Mouse (Mus musculus) midbrain, embryonic 15.5 days (tissue): ENCODE data around the gene Grid2. TPM values are rescaled to one million over a fixed set of nuclear protein-coding genes. Genes with fewer than 3 reads are reported as not detected.

Experiments
- ATAC-seq: fragments of 200-750 bp; cut with Nextera tagmentation; replicated peaks from 2 replicates; pipeline ENCODE4 v1.8.0; 2017; ENCODE audit warnings: moderate TSS enrichment
- H3K27ac ChIP-seq: fragments of 300-500 bp; sonication (generic); 2 replicates; pipeline ENCODE4 v1.5.1; 2015; ENCODE audit warnings: mild to moderate bottlenecking, inconsistent platforms
- H3K27me3 ChIP-seq: fragments of 300-500 bp; sonication (generic); replicated peaks from 2 replicates; pipeline ENCODE4 v1.6.1; 2015; ENCODE audit warnings: inconsistent platforms
- H3K36me3 ChIP-seq: fragments of 300-500 bp; sonication (generic); replicated peaks from 2 replicates; pipeline ENCODE4 v1.6.1; 2015; ENCODE audit warnings: inconsistent platforms
- H3K4me1 ChIP-seq: fragments of 300-500 bp; sonication (generic); 2 replicates; pipeline ENCODE4 v1.6.1; 2015; ENCODE audit warnings: inconsistent platforms
- H3K4me2 ChIP-seq: fragments of 300-500 bp; sonication (generic); 2 replicates; pipeline ENCODE4 v1.6.1; 2015; ENCODE audit warnings: inconsistent platforms, mild to moderate bottlenecking, moderate library complexity
- H3K4me3 ChIP-seq: fragments of 300-500 bp; sonication (generic); 2 replicates; pipeline ENCODE4 v1.5.1; 2015; ENCODE audit warnings: mild to moderate bottlenecking, inconsistent platforms
- H3K9ac ChIP-seq: fragments of 300-500 bp; sonication (generic); 2 replicates; pipeline ENCODE4 v1.6.1; 2015; ENCODE audit warnings: mild to moderate bottlenecking, inconsistent platforms
- H3K9me3 ChIP-seq: fragments of 300-500 bp; sonication (generic); 2 replicates; pipeline ENCODE4 v1.6.1; 2016; ENCODE audit warnings: inconsistent platforms
- WGBS: fragments of 180-500 bp; shearing (Covaris S2); methylation state at CpG from one replicate; pipeline ENCODE4 v1.1.7; 2015; ENCODE audit warnings: mixed read lengths; 5-methylcytosine and 5-hydroxymethylcytosine counted together
- polyA plus RNA-seq: library from polyadenylated mRNA; unstranded; fragments of >200 nt; fragmentation: Nextera tagmentation; extraction: Ambion mirVana; gene quantifications from 2 replicates; pipeline ENCODE4 v1.2.1, GENCODE M21; 2015

Grid2 gene
- polyA plus RNA-seq, 1 experiment from 2014 or later, result 14.1 TPM

DNA sequence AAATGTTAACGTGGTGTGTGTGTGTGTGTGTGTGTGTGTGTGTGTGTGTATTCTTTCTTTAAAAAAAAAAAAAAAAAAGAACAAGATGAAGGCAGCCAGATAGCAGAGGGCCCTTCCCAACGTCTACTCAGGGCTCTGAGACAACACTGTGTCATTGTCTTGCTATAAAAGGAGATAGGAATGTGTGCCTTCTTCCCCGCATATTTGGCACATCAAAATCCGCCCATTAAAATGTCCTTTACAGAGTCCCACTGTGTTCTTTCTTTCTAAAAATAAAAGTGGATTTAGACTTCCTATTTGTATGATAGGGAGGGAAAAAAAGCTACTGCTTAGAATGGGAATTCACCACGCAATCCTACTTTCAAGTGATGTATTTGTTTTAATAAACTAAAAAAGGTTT lies 691.0 kb downstream of the Grid2 start:
- 47% methylated on average over 5 of the region's 5 CpGs for WGBS
- H3K4me1 ChIP-seq, result no peaks in the 10 kb centered on the region
- no peak overlapping the region for H3K4me3 ChIP-seq
- H3K9me3 ChIP-seq, result no peaks in the 10 kb centered on the region
- no peaks in the 10 kb centered on the region for H3K36me3 ChIP-seq
- H3K27ac ChIP-seq, result no peak overlapping the region
- no peak for ATAC-seq
- H3K4me2 ChIP-seq, result no peak overlapping the region
- no peak overlapping the region for H3K9ac ChIP-seq
- no peaks in the 10 kb centered on the region for H3K27me3 ChIP-seq

DNA sequence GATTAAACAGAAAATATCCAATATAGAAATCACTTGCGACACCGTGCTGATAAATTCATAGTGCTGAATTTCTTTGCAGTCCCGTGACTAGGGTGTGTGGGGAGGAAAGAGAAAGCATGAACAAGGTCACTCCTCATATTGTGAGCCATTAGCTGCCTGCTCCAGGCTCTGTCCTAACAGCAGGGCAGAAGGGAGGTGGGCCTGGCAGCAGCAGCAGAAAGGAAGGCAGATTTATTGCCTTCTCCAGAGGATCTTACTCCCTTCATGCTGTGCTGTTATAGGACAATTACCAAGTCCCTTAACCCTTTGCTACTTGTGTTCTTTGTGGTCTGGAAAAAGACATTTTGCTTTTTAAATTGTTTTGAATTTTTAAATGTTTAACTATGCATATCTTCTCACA lies 708.1 kb downstream of the Grid2 start:
- ATAC-seq, result peak; percentile 78
- peaks cover 7% of the 10 kb centered on the region; the same call in 1 of the 2 replicates for H3K4me1 ChIP-seq
- H3K27me3 ChIP-seq, result no peaks in the 10 kb centered on the region
- no peak overlapping the region for H3K27ac ChIP-seq
- WGBS, result 56% methylated on average over 3 of the region's 3 CpGs
- no peak overlapping the region for H3K9ac ChIP-seq
- no peak overlapping the region for H3K4me2 ChIP-seq
- no peaks in the 10 kb centered on the region for H3K36me3 ChIP-seq
- no peak overlapping the region for H3K4me3 ChIP-seq
- no peaks in the 10 kb centered on the region for H3K9me3 ChIP-seq

DNA sequence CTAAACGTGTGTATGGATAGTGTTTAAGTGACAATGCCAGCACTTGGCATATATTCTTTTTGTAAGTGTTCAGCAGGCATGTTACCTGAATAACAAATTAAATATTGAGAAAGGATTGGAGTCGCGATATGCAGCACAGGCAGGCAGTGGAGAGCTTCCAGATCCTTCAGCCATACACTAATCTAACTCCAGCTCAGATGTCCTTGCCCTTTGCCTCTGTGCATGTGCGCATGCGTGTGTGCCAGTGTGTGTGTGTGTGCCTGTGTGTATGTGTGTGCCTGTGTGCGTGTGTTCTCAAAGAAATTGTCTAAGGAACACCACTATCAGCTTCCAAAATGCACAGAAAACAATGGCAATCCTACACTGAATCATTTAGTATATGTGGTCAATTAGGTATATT lies 708.6 kb downstream of the Grid2 start:
- 65% methylated on average over 6 of the region's 6 CpGs for WGBS
- peak; percentile 52 for ATAC-seq
- Histone ChIP-seq H3K4me1 (peaks cover 7% of the 10 kb centered on the region; the same call in 1 of the 2 replicates), H3K4me3 (no peak overlapping the region), H3K27ac (no peak overlapping the region), H3K9ac (no peak overlapping the region), H3K36me3 (no peaks in the 10 kb centered on the region), H3K27me3 (no peaks in the 10 kb centered on the region), H3K4me2 (no peak overlapping the region), H3K9me3 (no peaks in the 10 kb centered on the region)

DNA sequence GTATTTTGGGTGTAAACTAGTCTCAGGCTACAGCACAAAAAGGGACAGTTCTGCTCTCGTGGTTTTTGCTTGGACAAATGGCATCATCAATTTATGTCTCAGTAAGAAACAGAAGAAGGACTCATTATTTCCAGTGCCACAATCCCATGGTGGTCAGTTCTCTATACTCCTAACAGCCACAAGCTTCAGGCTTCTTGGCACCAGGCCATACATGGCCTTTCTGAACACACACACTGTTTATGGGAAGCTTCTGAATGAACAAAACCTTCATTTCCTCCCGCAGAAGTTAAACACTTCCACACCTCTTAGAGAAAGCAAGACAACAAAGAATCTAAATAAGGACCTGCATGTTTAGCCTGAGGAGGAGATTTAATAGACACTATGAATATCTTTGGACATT lies 709.1 kb downstream of the Grid2 start:
- Histone ChIP-seq H3K36me3 (no peaks in the 10 kb centered on the region), H3K27ac (no peak overlapping the region), H3K9me3 (no peaks in the 10 kb centered on the region), H3K27me3 (no peaks in the 10 kb centered on the region), H3K4me3 (no peak overlapping the region), H3K4me2 (no peak overlapping the region), H3K9ac (no peak overlapping the region), H3K4me1 (peaks cover 7% of the 10 kb centered on the region; the same call in 1 of the 2 replicates)
- 45% methylated on average over 2 of the region's 2 CpGs for WGBS
- peak; percentile 73; the same call in 1 of the 2 replicates for ATAC-seq

DNA sequence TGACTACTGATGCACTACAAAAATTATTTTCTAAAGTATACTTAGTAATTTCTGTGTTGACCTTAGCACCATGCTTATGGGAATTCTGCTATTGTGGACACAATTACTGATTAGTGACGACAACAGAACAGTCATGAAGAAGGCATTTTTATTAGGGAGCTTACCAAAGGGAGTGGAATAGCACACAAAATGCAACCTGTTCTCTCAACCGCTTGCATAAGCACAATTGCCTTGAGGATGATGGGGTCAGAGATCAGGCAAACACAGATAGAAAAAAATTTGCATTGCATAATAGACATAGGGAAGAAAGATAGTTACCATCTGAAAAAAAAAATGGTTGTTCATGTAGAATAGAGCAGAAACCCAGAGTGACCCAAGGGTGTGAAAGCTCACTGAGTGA lies 790.4 kb downstream of the Grid2 start:
- Histone ChIP-seq H3K27ac (no peak overlapping the region), H3K9me3 (no peaks in the 10 kb centered on the region), H3K4me1 (no peaks in the 10 kb centered on the region), H3K4me3 (no peak overlapping the region), H3K36me3 (no peaks in the 10 kb centered on the region), H3K27me3 (no peaks in the 10 kb centered on the region), H3K9ac (no peak overlapping the region), H3K4me2 (no peak overlapping the region)
- ATAC-seq, result no peak
- WGBS, result 76% methylated on average over 2 of the region's 2 CpGs

DNA sequence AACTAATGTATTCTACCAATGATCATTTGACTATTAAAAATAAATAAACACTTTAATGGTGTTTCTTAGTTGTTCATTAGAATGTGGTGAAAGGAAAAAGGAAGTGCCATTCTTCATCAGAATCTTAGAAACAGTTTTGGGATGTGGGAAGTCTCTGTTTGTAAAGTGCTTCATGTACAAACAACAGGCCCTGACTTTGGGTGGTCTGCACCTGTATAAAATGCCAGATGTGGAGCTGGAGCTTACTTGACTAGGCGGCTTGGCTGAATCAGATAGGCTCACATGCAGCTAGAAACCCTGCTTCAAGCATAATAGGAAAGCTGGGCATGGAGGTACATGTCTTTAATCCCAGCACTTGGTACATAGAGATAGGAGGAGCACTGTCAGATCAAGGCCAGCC lies 791.1 kb downstream of the Grid2 start:
- H3K4me3 ChIP-seq, result no peak overlapping the region
- no peak for ATAC-seq
- H3K27ac ChIP-seq, result no peak overlapping the region
- H3K9ac ChIP-seq, result no peak overlapping the region
- no peaks in the 10 kb centered on the region for H3K27me3 ChIP-seq
- H3K4me1 ChIP-seq, result no peaks in the 10 kb centered on the region
- no peak overlapping the region for H3K4me2 ChIP-seq
- no peaks in the 10 kb centered on the region for H3K36me3 ChIP-seq
- H3K9me3 ChIP-seq, result no peaks in the 10 kb centered on the region
- WGBS, result 82% methylated on average over 1 of the region's 1 CpGs

DNA sequence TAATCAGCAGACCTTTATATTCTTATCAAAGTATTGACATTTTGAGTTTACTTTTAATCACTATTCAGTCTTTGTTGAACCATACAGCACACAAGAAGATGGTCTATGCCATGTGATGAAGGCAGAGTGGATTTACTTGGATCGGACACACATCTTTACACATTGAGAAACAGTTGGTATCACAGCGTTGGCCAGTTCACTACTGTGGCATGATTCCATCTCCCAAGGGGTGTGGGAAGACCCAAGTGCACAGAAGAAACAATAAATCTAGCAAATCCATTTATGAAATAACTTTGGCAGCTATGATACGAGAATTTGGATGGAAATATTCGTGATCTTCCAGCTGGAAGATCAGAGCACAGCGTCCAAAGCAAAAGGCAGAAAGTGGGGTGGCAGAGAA lies 792.3 kb downstream of the Grid2 start:
- Histone ChIP-seq H3K36me3 (no peaks in the 10 kb centered on the region), H3K4me3 (no peak overlapping the region), H3K27ac (no peak overlapping the region), H3K4me2 (no peak overlapping the region), H3K9me3 (no peaks in the 10 kb centered on the region), H3K9ac (no peak overlapping the region), H3K27me3 (no peaks in the 10 kb centered on the region), H3K4me1 (no peaks in the 10 kb centered on the region)
- no peak for ATAC-seq
- WGBS, result 86% methylated on average over 5 of the region's 5 CpGs

DNA sequence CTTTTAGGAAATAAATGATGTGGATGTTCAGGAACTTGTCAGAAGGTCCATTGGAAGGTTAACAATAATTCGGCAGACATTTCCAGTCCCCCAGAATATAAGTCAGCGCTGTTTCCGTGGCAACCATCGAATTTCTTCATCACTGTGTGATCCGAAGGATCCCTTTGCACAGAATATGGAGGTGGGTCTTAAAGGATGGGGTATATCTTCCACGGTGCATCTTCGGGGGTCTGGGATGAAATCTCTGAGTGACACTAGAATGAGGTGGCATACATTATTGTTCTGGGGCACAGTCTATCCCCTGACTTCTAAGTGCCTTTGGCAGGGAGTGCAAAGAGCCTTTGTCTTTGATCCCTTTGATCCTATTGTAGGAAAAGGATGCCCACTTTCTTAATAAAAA lies 808.2 kb downstream of the Grid2 start:
- Histone ChIP-seq H3K27ac (peak overlapping the region; percentile 58; the same call in 1 of the 2 replicates), H3K4me3 (no peak overlapping the region), H3K4me1 (peaks cover 5% of the 10 kb centered on the region), H3K9ac (no peak overlapping the region), H3K36me3 (no peaks in the 10 kb centered on the region), H3K27me3 (no peaks in the 10 kb centered on the region), H3K9me3 (no peaks in the 10 kb centered on the region), H3K4me2 (no peak overlapping the region)
- WGBS, result 30% methylated on average over 7 of the region's 7 CpGs
- peak; percentile 89 for ATAC-seq

DNA sequence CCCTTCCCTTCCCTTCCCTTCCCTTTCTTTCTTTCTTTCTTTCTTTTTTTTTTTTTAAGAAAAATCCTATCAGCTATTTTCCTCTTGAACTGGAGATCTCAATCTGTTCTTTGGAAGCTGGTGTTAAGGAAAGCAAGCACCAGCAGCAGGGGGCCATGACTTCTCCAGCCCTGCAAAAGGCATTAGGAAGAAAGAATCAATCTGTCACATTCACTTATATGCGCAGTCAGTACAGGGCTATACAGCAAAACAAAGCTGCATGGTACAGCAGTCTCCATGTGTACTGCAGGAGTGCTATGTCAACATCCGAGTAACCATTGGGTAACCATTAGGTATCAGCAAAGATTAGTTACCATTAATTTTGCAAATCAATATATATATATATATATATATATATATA lies 809.0 kb downstream of the Grid2 start:
- H3K4me3 ChIP-seq, result no peak overlapping the region
- H3K4me2 ChIP-seq, result no peak overlapping the region
- no peak for ATAC-seq
- 36% methylated on average over 2 of the region's 2 CpGs for WGBS
- no peaks in the 10 kb centered on the region for H3K9me3 ChIP-seq
- H3K9ac ChIP-seq, result no peak overlapping the region
- no peak overlapping the region for H3K27ac ChIP-seq
- peaks cover 5% of the 10 kb centered on the region for H3K4me1 ChIP-seq
- no peaks in the 10 kb centered on the region for H3K36me3 ChIP-seq
- no peaks in the 10 kb centered on the region for H3K27me3 ChIP-seq

DNA sequence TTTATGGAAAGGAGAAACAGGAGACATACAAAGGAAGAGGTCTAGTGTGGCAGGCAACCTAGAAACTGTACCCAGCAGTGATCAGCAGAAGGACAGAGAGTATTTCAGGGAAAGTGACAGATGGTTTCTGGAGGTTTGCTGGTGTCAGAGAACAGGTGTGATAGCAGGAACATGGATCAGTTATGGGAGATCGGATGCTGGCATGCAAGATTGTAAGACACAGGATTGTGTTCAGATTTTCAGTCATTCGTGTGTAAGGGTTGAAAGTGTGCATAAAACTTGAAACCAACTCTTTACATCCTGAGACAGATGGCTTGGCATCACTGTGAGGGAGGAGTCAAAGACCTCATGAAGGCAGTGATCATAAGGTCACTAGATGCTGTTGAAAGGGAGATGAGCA lies 817.7 kb downstream of the Grid2 start:
- WGBS, result 83% methylated on average over 2 of the region's 2 CpGs
- no peaks in the 10 kb centered on the region for H3K9me3 ChIP-seq
- no peak for ATAC-seq
- H3K4me2 ChIP-seq, result no peak overlapping the region
- H3K27ac ChIP-seq, result no peak overlapping the region
- H3K36me3 ChIP-seq, result no peaks in the 10 kb centered on the region
- no peaks in the 10 kb centered on the region for H3K27me3 ChIP-seq
- H3K9ac ChIP-seq, result no peak overlapping the region
- H3K4me1 ChIP-seq, result no peaks in the 10 kb centered on the region
- H3K4me3 ChIP-seq, result no peak overlapping the region

DNA sequence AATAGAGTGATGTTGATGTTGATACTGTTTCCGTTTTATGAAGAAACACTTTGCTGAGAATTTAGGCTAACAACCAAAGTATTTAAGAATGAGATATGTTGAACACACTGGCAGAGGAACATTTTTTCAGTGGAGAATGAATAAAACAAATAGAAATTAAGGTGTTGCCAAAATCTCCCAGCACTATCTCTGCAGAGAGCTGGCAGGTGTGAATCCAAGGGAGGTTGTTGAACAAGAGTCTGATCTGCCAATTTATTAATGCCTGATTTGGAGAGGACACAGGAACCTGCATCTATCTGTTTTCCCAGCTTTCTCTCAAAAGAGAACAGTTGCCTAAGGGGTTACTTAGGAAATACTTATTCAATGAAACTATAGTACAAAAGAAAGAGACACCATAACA lies 822.2 kb downstream of the Grid2 start:
- H3K27ac ChIP-seq, result no peak overlapping the region
- H3K9me3 ChIP-seq, result no peaks in the 10 kb centered on the region
- H3K36me3 ChIP-seq, result no peaks in the 10 kb centered on the region
- no peaks in the 10 kb centered on the region for H3K4me1 ChIP-seq
- 93% methylated on average over 1 of the region's 1 CpGs for WGBS
- no peak overlapping the region for H3K4me2 ChIP-seq
- no peak for ATAC-seq
- no peak overlapping the region for H3K9ac ChIP-seq
- no peak overlapping the region for H3K4me3 ChIP-seq
- no peaks in the 10 kb centered on the region for H3K27me3 ChIP-seq

DNA sequence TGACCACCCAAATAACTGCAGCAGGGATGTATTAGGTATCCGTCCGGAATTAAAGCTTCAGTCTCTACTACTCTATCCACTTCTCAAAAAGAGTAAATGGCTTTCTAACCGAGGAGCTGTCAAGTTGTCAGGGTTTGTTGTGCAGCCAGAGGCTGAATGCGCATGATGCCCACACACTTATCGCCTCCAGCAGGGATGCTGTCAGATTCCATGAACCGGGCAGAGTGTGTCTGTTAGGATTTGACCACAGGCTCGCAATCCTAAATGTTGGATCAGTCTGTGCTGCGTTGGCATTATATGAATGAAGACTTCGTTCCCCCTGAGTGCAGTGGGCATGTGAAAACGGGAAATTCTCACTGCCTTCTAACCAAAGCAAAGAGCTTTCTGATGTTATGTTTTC lies 843.0 kb downstream of the Grid2 start:
- Histone ChIP-seq H3K4me3 (no peak overlapping the region), H3K9me3 (no peaks in the 10 kb centered on the region), H3K36me3 (no peaks in the 10 kb centered on the region), H3K9ac (no peak overlapping the region), H3K27me3 (no peaks in the 10 kb centered on the region), H3K27ac (no peak overlapping the region), H3K4me2 (peak overlapping the region; percentile 21; the same call in 1 of the 2 replicates), H3K4me1 (peaks cover 5% of the 10 kb centered on the region; the same call in 1 of the 2 replicates)
- ATAC-seq, result peak; percentile 83
- 37% methylated on average over 10 of the region's 10 CpGs for WGBS

DNA sequence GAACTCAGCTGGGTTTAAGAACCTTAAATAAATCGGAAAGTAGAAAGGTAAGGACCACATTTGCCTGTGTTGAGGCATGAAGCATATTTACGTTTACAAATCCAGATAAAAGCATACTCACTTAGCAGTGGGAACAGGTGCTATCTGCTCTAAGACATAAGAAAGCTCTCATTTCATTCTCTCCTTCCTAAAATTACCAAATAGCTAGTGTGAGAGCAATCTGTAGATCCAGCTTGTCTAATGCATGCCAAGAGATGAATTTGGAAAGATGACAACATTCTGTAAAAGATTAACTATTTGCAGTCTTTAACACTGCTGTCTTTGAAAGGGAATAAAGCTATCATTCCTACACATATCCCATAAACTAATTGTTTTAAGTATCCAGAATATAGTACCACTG lies 858.9 kb downstream of the Grid2 start:
- H3K4me1 ChIP-seq, result no peaks in the 10 kb centered on the region
- no peak for ATAC-seq
- H3K9ac ChIP-seq, result no peak overlapping the region
- H3K9me3 ChIP-seq, result no peaks in the 10 kb centered on the region
- no peak overlapping the region for H3K4me2 ChIP-seq
- 82% methylated on average over 2 of the region's 2 CpGs for WGBS
- H3K27ac ChIP-seq, result no peak overlapping the region
- H3K4me3 ChIP-seq, result no peak overlapping the region
- H3K27me3 ChIP-seq, result no peaks in the 10 kb centered on the region
- no peaks in the 10 kb centered on the region for H3K36me3 ChIP-seq
